Mouse (Mus musculus): ENCODE measurements around the gene Ppp1r27.
"Not testable (repeated sequence)": the region's sequence is repeated elsewhere in the genome, so short reads cannot be mapped to it uniquely, and the experiment has no call there.

The Ppp1r27 gene

DNA sequence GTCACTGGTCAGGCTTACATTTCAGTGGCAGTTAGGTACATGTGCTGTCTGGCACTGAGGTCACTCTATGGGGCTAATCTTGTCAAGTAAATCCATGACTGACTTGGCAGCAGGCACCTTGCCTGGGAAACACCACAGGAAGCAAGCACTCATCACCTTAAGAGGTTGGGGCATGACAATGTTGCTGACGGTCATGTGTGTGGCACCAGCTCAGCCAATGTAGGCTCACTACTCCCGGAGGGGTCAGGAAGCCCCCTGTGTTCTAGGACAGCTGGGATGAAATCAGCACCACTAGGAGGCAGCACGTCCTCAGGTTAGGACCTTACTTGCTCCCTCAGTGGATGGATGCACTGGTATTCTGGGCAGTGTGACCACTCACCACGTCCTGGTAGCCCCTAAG is 9.0 kb downstream of the Ppp1r27 start:
- DNase-seq = peak; percentile 52

DNA sequence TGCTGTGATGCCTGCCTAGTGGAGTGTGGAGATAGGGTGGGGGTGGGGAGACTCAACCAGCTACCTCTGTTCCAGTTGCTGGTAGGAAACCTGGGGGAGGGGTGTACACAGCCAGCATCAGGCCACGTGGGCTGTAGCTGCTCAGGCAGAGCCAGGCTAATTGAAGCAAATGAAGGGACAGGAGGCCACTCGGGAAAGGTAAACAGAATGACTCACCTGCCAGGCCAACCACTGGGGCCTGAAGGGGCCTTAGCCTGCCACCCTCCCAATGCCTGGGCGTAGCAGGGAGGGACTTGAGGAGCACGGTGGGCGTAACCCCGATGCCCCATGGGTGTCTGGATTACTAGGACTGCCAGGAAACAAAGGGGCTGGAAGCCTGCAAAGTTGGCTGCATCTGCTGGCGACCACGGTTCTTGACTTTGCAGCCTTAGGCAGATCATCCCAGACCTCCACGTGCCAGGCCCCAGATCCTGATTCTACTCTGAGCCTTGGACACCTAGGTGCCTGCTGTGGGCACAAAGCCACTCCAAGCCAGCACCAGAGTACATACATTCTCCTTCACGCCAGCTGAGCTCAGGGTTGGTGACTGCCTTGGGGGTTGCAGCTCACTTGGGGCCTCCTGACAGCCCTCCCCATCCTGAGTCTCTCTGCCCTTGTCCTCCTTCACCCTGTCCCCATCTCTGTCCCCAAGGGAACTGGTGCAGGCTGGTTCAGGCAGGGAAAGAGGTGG is 11.5 kb downstream of the Ppp1r27 start:
- peak; percentile 77 for DNase-seq

DNA sequence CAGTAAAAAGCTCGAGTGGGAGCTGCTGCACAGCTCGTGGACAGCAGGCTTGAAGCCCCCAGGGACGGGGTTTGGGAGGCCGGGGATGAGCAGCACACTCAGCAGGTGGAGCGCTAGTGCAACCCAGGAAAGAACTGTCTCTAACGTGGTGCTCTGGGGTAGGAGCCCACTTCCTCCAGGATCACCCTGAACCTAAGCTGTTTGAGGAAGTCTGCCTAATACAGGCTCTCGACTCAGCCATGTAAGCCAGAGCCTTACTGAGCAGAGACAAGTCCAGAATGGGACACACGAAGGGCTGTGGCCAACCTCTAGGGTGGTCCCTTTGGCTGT is 12.0 kb downstream of the Ppp1r27 start:
- no peak for DNase-seq

DNA sequence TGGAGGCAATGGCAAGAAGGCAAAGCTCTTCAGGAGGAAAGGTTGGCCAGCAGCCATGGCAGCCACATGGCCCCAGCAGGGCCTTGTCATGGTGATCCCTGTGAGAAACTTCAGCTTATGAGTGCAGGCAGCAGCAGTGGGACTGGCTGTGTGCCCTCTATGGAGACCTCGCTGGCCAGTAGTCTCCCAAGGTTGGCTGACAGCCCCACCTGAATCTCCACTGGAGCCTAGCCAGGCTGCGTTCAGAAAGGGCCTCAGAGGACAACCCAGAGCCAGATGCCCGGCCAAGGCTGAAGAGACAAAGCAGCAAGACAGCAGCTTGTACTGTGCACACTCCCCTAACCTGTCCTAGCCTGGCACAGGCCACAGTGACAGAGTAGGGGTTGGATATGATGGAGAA is 12.4 kb downstream of the Ppp1r27 start:
- peak; percentile 87 for DNase-seq

DNA sequence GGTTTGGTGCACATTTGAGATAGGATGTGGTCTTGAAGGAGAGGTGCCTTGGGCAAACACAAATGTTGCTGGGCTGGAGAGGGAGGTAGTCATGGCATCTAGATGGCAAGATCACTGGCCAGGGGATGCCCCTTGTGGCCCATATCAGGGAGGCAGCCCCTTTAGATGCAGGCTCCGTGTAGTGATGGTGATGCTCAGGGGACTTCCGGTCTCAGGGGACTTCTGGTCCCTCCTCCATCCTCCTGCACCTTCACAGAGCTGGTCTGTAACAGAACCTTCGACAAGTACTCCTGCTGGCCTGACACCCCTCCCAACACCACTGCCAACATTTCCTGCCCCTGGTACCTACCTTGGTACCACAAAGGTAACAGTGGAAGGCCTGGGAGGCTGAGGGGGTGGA is 15.1 kb downstream of the Ppp1r27 start:
- DNase-seq = no peak

DNA sequence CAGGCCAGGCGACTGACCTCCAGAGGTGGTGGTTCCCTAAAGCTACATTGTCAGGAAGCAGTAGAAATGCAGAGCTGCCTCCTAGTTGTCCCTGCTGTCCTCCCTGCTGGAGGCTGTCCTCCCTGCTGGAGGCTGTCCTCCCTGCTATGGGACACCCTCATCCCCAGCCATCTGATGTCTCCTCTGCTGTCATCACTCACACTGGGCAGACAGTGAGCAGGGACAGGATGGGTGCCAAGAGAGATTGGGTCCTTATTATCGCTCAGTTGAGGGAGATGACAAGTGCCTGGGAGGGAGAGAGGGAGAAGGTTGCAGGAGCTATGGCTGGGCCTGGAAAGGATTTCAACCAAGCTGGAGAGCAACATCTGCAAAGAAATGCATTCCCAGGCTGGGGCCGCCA is 15.8 kb downstream of the Ppp1r27 start:
- DNase-seq = no peak

DNA sequence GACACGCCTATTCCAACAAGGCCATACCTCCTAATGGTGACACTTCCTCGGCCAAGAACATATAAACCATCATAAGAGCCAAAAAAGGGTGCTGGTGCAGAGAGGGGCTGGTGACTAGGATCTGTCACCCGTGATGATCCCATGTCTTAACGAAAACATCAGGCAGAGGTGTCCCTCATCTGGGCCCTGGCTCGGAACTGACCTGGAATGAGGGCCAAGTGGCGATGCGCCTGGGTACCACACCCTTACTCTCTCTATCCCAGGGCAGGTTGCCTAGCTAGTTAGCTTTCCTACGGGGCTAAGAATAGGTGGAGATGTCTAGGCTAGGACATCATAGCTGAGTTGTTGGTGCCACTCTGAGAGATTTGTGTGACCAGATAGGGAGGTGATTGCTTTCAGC is 16.8 kb downstream of the Ppp1r27 start:
- DNase-seq = no peak

DNA sequence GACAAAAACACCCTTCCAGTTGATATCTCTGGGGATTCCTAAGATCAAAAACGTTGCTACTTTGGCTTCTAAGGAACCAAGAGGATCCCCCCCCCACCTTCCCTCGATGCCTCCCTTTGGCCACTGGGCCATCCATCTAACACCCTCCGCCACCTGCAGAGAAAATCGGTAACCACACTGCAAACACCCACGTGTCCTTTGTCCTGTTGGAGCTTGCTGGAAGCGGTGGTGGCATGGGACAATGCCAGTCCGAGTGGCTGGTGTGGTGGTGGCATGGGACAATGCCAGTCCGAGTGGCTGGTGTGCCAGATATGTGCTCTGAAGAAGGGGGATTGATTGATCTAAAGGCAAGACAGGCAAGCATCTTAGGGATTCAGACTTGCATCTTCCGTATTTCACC is 19.3 kb downstream of the Ppp1r27 start:
- DNase-seq = no peak

DNA sequence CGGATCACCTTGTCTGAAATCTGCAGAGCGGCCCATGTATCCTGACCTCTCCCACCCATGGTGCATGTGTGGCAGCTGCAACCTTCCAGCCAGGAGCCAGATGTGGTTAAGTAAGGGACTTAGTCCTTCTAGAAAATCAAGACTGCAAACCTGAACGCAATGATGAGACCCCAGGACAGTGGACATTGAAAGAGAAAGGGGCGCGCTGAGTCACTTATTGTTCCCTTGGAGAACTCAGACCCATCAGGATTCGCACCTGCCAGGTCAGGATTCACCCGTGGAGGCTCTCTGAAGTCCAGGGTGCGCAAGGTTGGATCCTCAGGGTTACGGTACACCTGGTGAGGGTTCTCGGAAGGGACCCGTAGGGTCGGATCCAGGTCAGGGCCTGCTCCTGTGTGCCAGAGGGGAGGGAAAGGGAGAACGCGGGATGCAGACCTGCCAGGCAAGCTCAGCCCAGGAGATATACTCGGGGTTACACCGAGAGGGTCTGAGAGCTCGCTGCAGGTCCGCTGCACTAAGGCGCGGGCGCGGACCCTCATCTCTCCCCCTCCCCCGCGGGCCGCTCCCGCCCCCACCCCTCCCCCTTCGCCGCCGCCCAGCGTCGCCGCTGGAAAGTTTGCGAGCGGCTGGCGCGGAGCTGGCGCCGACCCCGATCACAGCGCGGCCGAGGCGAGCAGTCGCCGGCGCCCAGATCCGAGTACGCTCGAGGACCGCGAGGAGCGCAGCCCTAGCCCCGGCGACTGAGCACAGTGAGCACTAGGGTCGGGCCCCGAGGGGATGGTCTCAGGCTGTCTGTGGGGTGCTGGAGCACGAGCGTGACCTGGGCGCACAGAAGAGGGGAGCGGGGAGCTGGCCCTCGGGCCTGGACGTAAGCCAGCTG is 20.6 kb downstream of the Ppp1r27 start, which contains the start of gene Gcgr:
Gene Gcgr (plus strand): TSS at position 615 of the 880 bp plus-strand sequence.
- DNase-seq = no peak

DNA sequence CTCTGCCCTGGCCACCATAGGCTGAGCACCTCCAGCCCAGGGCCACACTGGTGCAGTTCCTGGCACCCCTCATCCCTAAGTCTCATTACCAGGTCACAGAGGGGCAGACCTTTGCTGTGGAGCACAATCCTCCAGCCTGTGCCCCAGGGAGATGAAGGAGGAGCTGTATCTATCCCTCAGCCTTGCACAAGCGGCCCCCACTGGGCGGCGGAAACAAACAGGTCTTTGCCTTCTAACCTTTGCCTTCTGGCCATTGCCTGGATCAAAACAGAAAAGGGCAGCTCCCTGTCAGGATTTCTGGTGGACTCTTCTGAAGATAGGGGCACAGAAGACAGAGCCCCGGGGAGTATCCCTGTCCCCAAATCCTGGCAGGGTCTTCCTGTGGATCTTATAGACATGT is 22.0 kb downstream of the Ppp1r27 start:
- no peak for DNase-seq

DNA sequence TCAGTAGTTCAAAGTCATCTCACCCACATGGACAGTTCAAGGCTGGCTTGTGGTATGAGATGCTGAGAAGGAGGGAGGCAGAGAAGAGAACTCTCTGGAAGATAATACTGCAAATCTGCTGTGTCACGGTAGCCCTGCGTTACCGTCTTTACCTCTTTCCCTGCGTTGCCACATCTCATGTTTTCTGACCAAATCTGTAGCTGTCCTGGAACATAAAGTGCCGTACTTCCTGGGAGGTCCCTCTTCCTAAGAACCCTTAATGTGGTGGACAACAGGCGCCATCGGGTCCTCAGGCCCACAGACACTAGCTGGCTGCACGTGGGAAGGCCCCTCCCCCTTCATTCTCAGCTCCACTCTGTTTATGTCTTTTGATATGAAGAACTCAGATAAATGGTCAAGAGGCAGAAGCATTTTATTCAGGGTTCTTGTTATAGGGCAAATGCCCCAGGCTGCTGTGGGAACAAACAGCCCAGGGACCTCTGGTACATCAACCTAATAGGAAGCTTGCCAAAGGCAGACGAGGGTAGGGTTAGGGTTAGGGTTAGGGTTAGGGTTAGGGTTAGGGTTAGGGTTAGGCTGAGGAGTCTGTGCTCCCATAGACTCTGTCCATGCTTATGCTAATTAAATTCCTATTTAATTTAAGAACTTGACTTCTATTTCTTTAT is 23.1 kb downstream of the Ppp1r27 start:
- DNase-seq = no peak

DNA sequence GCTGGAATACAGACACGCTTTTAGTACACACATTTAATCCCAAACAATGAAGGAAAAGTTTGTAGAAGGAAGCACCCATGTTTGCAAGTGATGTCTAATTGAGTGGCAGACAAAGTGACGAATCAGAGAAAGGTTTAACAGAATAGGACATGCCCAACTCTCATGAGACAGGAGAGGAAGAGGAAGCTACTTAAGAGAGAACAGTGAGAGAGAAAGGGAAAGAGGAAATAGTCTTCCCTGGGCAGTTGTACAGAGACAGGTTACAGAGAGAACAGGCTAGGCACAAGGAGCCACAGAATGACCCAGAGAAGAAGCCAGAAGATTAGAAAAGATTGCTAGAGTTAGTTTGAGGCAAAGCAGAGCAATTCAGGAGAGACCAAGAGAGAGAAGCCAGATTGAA is 25.0 kb downstream of the Ppp1r27 start:
- no peak for DNase-seq

DNA sequence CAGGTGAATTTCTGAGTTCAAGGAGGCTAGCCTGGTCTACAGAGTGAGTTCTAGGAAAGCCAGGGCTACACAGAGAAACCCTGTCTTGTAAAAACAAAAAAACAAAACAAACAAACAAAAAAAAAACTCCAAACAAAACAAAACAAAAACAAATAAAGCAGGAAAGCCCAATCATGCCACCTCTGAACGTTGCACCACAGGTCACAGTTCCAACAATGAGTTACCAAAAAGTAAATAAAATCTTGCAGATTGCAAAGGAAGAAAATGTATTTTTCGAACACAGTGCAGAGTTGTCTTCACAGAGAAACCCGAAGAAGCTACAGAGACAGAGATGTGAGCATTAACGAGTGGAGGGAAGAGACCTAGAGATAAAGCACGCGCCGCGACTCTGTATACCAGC is 28.4 kb downstream of the Ppp1r27 start:
- DNase-seq = no peak

DNA sequence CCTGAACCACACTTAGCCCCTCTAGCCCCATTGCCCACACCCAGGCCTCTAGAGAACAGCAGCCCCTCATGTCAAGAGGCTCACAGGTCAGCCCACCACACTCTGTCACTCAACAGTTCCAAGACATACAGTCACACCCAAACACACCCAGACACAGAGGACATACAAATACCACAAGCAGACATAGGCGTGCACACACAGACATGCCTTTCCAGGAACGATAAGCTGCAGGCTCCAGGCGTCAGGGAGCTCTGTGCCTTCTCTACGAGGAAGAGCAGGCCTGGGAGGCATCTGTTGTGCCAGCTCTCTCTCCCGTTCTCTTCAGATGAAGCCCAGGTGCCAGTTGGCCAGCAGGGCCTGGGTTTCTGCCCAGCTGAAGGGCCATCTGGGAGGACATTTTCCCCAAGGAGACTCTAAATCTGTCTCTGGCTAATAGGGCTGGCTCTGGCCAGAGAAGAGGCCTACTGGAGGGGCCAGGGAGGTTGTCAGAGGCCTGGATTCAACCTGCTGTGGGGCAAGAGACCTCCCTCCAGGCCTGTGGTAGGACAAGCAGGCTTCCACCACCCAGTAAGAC is 29.9 kb downstream of the Ppp1r27 start:
- DNase-seq = no peak

DNA sequence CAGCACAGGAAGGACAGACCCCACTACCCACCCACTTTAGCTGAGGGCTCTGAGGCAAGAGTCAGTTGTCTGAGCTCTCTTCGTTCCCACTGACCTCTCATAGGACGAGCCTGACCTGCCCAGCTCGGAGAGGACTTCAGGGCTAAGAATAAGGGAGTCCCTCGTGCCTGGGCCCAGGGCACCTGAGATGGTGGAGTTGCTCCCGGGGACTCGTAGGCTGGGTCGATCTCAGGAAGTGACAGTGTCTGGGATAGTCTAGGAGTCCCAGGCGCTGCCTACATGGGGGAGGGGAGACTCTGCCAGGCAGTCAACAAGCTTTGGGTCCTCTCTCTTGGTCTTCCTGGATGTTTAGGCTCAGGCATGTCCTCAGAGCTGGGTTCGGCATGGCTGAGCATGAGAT is 30.4 kb downstream of the Ppp1r27 start:
- DNase-seq = no peak

DNA sequence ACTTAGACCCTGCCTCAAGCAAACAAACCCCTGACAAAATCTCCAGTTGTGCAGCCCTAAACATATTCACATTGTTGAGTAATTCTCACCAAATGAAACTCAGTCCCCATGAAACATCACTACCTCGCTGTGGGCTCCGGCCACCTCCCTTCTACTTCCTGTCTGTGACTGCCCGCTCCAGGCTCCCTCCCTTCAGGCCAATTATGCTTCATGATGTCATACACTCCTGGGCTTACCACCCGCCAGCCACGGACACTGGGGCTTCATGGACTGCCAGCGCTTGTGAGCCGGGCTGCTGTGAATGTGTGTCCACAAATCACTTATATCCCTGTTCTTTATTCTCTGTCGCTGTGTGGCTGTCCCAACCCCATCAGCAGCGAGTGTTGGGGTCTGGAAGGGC is 31.2 kb downstream of the Ppp1r27 start:
- no peak for DNase-seq

DNA sequence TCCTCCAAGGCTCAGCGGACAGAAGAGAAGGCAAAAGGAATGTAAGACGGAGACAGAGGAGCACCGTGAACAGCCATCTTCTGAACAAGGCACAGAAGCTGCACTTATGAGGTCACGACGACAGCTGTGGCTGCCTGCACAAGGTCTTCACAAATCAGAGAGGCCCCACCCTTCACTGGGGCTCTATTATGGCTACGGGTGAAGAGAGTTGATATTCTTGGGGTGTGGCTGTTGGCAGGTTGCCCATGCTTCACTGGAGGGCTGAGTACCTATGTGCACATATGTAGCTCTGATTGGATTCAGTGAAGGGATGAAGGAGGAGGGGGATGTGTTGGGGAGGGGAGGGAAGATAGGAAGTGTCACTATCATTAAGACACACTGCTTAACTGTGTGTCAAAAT is 32.4 kb downstream of the Ppp1r27 start:
- DNase-seq = no peak

DNA sequence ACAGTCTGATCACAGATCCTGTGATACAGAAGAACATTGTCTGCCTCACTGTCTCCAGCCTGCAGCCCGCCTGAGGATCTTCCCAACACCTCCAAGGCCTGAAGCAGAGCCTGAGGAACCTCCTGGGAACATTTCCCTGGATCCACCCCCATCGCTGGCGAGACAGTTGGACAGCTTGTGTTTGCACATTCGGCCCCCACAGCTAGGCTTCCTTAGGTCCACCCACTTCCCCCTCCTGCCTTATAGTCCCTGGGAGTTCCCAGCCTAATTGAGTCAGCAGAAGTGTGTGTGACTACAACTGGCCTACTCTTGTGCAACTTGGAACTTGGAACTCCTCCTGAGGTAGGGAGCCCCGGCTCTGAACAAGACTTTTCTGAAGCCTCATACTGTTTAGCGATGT is 32.9 kb downstream of the Ppp1r27 start:
- DNase-seq = no peak

DNA sequence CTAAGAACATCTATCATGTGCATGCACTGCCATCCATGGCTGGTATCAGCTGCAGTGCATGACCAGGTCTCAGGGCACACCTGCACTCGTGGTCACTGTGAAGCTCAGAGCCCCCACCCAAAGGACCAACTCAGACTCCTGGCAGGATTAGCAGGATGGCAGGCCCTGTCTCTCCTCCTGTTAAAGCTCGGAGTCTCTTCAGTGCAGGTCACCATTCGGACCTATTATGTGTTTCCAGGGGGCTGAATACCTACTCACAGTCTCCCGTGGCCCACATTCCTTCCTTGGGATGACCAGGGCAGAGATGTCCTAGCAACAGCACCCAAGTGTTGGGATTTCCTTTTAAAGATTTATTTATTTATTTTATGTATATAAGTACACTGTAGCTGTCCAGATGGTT is 33.8 kb downstream of the Ppp1r27 start:
- DNase-seq = no peak

DNA sequence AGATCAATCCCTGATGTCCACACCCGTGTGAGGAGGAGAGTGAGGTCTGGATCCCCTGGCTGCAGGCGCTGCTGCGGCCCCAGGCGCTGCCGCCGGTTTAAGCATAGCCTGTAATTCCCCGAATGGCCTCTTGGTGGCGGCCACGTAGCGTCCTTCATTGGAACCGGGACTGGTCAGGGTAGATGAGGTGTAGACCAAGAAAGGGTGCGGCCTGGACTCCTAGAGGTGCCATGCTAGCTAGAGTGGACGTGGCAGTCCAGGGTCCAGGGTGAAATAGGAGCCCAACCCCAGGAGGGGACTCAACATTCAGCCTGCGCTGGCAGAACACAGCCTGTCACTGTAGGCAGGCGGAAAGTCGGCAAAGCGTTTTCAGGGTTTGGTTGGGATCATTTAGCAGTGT is 35.3 kb downstream of the Ppp1r27 start:
- DNase-seq = peak; percentile 94

DNA sequence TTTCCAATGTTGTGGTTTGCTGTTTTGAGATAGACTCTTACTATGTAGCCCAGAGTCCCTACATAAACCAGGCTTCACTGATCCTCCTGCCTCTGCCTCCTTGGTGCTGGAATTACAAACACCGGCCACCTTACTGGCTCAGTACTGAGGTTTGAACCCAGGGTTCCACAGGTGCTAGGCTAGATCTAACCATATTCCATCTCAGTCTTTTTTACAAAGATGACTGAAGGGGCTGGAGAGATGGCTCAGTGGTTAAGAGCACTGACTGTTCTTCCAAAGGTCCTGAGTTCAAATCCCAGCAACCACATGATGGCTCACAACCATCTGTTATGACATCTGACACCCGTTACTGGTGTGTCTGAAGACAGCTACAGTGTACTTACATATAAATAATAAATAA is 36.7 kb downstream of the Ppp1r27 start:
- DNase-seq = not testable (repeated sequence)

DNA sequence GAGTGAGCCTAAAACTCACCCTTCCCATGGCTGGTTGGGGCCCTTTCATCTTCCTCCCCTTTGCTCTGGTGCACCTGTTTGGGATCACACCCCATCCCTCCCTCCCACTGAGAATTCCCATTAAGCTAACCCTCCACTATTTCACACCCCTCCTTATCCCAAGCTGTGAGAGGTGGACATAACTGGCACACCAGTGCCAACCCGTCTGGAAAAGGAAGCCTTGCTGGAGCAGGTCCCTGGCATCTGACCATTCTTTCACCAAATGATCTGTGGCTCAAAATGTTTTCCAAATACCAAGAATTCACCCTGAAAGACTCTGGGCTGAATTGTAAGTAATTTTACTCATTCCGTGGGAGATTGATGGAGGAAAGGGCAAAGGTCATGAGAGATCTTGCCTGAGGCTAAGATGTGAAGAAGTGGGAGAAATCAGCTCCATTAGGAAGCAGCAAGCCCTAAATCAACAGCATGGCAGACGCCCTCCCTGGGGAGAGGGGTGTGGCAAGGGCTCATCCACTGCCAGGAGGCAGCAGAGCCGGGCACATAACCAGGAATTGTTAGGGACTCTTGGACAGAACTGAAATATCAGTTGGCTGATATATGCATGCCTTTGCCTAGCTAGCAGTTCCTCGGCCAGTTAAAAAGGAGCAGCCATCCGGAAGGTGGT is 38.0 kb downstream of the Ppp1r27 start:
- DNase-seq = no peak

Data from kidney, adult 18-20 months (tissue).